Mouse (Mus musculus) E14TG2a.4 (cell line): Measurements from ENCODE around the gene BC067074.

ENCODE experiments used
- CTCF ChIP-seq: conservative IDR thresholded peaks from 2 replicates; pipeline ENCODE4 v1.5.1; 2014; ENCODE audit warnings: low read length
- NANOG ChIP-seq: IDR thresholded peaks from 2 replicates; pipeline ENCODE4 v1.6.1; 2014; ENCODE audit warnings: borderline replicate concordance, low read length, mixed read lengths
- POU5F1 ChIP-seq: IDR thresholded peaks from 2 replicates; pipeline ENCODE4 v1.6.1; 2014; ENCODE audit warnings: low read length, borderline replicate concordance

DNA sequence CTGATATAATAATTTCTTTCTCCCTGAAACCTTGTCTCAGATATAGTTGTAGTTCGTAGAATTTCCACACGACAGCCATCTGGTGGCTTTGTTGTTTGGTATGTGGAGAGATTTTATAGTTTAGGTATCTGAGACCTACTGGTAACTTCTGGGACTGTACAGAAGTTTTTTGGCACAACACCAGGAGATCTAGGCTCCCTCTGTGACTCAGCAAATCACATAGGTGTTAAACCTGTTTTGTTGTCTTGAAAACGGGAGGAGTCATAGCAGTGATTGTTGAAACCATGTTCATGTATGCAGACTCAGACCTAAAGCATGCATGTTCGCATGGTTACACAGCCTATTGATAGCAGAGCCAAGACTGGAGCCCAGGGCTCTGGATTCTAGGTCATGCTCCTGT lies 61.0 kb downstream of the BC067074 start:
- TF ChIP-seq CTCF (no peak), POU5F1 (no peak), NANOG (no peak)
